ENCODE assay signal across 1 mouse cellular context in genomic region chr3:137879313-137879712, GRCm38 (mm10).
TF ChIP-seq lines count a peak whose summit lies in the region.

No protein-coding gene starts in this region.

TF ChIP-seq in CH12.LX, 34 proteins besides CTCF, POLR2A, EP300 and RAD21 (continued from another document):
- 0 out of 2 replicates have a peak, but pooled peaks have one; percentile 25 for TF ChIP-seq NRF1 (IDR thresholded peaks at IDR 0.05; ENCODE audit: low read depth, low read length)
- peak; percentile 77; the same call in 1 of the 2 replicates for TF ChIP-seq MXI1 (IDR thresholded peaks at IDR 0.05; ENCODE audit: low read depth, low read length)
- TF ChIP-seq PAX5 (IDR thresholded peaks at IDR 0.05; ENCODE audit: low read length): no peak
- peak; percentile 74 for TF ChIP-seq JUN (IDR thresholded peaks at IDR 0.05; ENCODE audit: insufficient read depth, low read depth, low read length)
- TF ChIP-seq MAX (IDR thresholded peaks at IDR 0.05; ENCODE audit: low read length): no peak
- no peak; the same call in 1 of the 2 replicates for TF ChIP-seq UBTF (IDR thresholded peaks at IDR 0.05; ENCODE audit: low read depth, low read length)
- TF ChIP-seq USF2 (conservative IDR thresholded peaks at IDR 0.05; ENCODE audit: low read depth, low read length): no peak; the same call in 1 of the 2 replicates
- no peak for TF ChIP-seq KAT2A (IDR thresholded peaks at IDR 0.05; ENCODE audit: insufficient replicate concordance, low read length)
- TF ChIP-seq SMC3 (IDR thresholded peaks at IDR 0.05; ENCODE audit: low read depth, low read length): no peak
- TF ChIP-seq MAFK (IDR thresholded peaks at IDR 0.05; ENCODE audit: insufficient replicate concordance, low read length): peak; percentile 100
- TF ChIP-seq CHD2 (IDR thresholded peaks at IDR 0.05; ENCODE audit: low read length): no peak
- TF ChIP-seq ETS1 (conservative IDR thresholded peaks at IDR 0.05; ENCODE audit: low read depth, low read length): peak; percentile 92
- TF ChIP-seq BHLHE40 (IDR thresholded peaks at IDR 0.05; ENCODE audit: low read depth, low read length): peak; percentile 88
- no peak for TF ChIP-seq TBP (conservative IDR thresholded peaks at IDR 0.05; ENCODE audit: low read depth, low read length)
- no peak; the same call in 1 of the 2 replicates for TF ChIP-seq HCFC1 (IDR thresholded peaks at IDR 0.05; ENCODE audit: low read depth, low read length)
- peak; percentile 84; the same call in 1 of the 2 replicates for TF ChIP-seq RCOR1 (conservative IDR thresholded peaks at IDR 0.05; ENCODE audit: low read depth, low read length)
- TF ChIP-seq CHD1 (IDR thresholded peaks at IDR 0.05; ENCODE audit: low read depth, low read length): no peak
- TF ChIP-seq GABPA (IDR thresholded peaks at IDR 0.05; ENCODE audit: insufficient replicate concordance, low read depth, low read length): peak; percentile 67; the same call in 1 of the 2 replicates
- TF ChIP-seq SIN3A (IDR thresholded peaks at IDR 0.05; ENCODE audit: low read length): peak; percentile 93
- TF ChIP-seq NELFE (IDR thresholded peaks at IDR 0.05; ENCODE audit: low read depth, low read length): no peak
- no peak; the same call in 1 of the 2 replicates for TF ChIP-seq POLR2AphosphoS2 (IDR thresholded peaks at IDR 0.05; ENCODE audit: low read depth, low read length)
- peak; percentile 59; the same call in 1 of the 2 replicates for TF ChIP-seq TCF12 (IDR thresholded peaks at IDR 0.05; ENCODE audit: low read depth, low read length)
